Mouse (Mus musculus): ENCODE data around the gene Armc2. TPM values are rescaled to one million over a fixed set of nuclear protein-coding genes. Genes with fewer than 3 reads are reported as not detected.

The Armc2 gene
- polyA plus RNA-seq, 1 experiment from 2014 or later = 3.8 TPM

- Histone ChIP-seq H3K4me3 (no peak overlapping the region), H3K9me3 (no peaks in the 10 kb centered on the region), H3K4me1 (peaks cover 18% of the 10 kb centered on the region), H3K36me3 (no peaks in the 10 kb centered on the region), H3K27me3 (no peaks in the 10 kb centered on the region), H3K27ac (no peak overlapping the region), H3K9ac (no peak overlapping the region), H3K4me2 (no peak overlapping the region)
- WGBS = 84% methylated on average over 5 of the region's 5 CpGs
- ATAC-seq (ENCODE audit: insufficient number of reproducible peaks, low FRiP score, low TSS enrichment, low read depth) = no peak
These were observed 85.3 kb downstream of the Armc2 start for GRCm38 (mm10) chr10:41932943-41933342.

- Histone ChIP-seq H3K4me2 (no peak overlapping the region), H3K9ac (no peak overlapping the region), H3K4me3 (no peak overlapping the region), H3K9me3 (no peaks in the 10 kb centered on the region), H3K27me3 (no peaks in the 10 kb centered on the region), H3K4me1 (peaks cover 18% of the 10 kb centered on the region), H3K36me3 (no peaks in the 10 kb centered on the region), H3K27ac (no peak overlapping the region)
- ATAC-seq (ENCODE audit: insufficient number of reproducible peaks, low FRiP score, low TSS enrichment, low read depth) = no peak
- 75% methylated on average over 12 of the region's 12 CpGs for WGBS
These were observed 86.3 kb downstream of the Armc2 start for GRCm38 (mm10) chr10:41931962-41932361.

- Histone ChIP-seq H3K27me3 (no peaks in the 10 kb centered on the region), H3K4me3 (no peak overlapping the region), H3K27ac (no peak overlapping the region), H3K36me3 (no peaks in the 10 kb centered on the region), H3K9ac (no peak overlapping the region), H3K9me3 (no peaks in the 10 kb centered on the region), H3K4me2 (no peak overlapping the region), H3K4me1 (peaks cover 15% of the 10 kb centered on the region)
- 69% methylated on average over 4 of the region's 4 CpGs for WGBS
- ATAC-seq (ENCODE audit: insufficient number of reproducible peaks, low FRiP score, low TSS enrichment, low read depth) = no peak
These were observed 87.3 kb downstream of the Armc2 start for GRCm38 (mm10) chr10:41930966-41931365.

GRCm38 (mm10) chr10:41926726-41927125, 91.5 kb downstream of the Armc2 start:
- H3K27me3 ChIP-seq = no peaks in the 10 kb centered on the region
- no peak overlapping the region for H3K4me3 ChIP-seq
- no peak overlapping the region for H3K9ac ChIP-seq
- ATAC-seq (ENCODE audit: insufficient number of reproducible peaks, low FRiP score, low TSS enrichment, low read depth) = no peak
- H3K4me1 ChIP-seq = no peaks in the 10 kb centered on the region
- H3K36me3 ChIP-seq = no peaks in the 10 kb centered on the region
- H3K9me3 ChIP-seq = no peaks in the 10 kb centered on the region
- 82% methylated on average over 14 of the region's 14 CpGs for WGBS
- H3K27ac ChIP-seq = no peak overlapping the region
- H3K4me2 ChIP-seq = no peak overlapping the region

- no peak overlapping the region for H3K4me3 ChIP-seq
- H3K27me3 ChIP-seq = no peaks in the 10 kb centered on the region
- ATAC-seq (ENCODE audit: insufficient number of reproducible peaks, low FRiP score, low TSS enrichment, low read depth) = no peak
- H3K9ac ChIP-seq = no peak overlapping the region
- peaks cover 13% of the 10 kb centered on the region for H3K36me3 ChIP-seq
- H3K27ac ChIP-seq = no peak overlapping the region
- H3K4me1 ChIP-seq = no peaks in the 10 kb centered on the region
- no peak overlapping the region for H3K4me2 ChIP-seq
- H3K9me3 ChIP-seq = no peaks in the 10 kb centered on the region
- 89% methylated on average over 8 of the region's 8 CpGs for WGBS
These were observed 105.8 kb downstream of the Armc2 start for GRCm38 (mm10) chr10:41912290-41912994.

GRCm38 (mm10) chr10:41908899-41909298, 109.3 kb downstream of the Armc2 start:
- H3K4me2 ChIP-seq = no peak overlapping the region
- no peaks in the 10 kb centered on the region for H3K27me3 ChIP-seq
- no peak overlapping the region for H3K9ac ChIP-seq
- H3K36me3 ChIP-seq = peaks cover 42% of the 10 kb centered on the region
- H3K27ac ChIP-seq = no peak overlapping the region
- ATAC-seq (ENCODE audit: insufficient number of reproducible peaks, low FRiP score, low TSS enrichment, low read depth) = no peak
- no peak overlapping the region for H3K4me3 ChIP-seq
- H3K9me3 ChIP-seq = no peaks in the 10 kb centered on the region
- WGBS = 73% methylated on average over 6 of the region's 6 CpGs
- H3K4me1 ChIP-seq = no peaks in the 10 kb centered on the region

- Histone ChIP-seq H3K9me3 (no peaks in the 10 kb centered on the region), H3K4me1 (no peaks in the 10 kb centered on the region), H3K36me3 (peaks cover 50% of the 10 kb centered on the region), H3K4me2 (no peak overlapping the region), H3K27ac (no peak overlapping the region), H3K4me3 (no peak overlapping the region), H3K27me3 (no peaks in the 10 kb centered on the region), H3K9ac (no peak overlapping the region)
- no peak for ATAC-seq (ENCODE audit: insufficient number of reproducible peaks, low FRiP score, low TSS enrichment, low read depth)
- WGBS = 69% methylated on average over 4 of the region's 4 CpGs
These were observed 110.3 kb downstream of the Armc2 start for GRCm38 (mm10) chr10:41907950-41908349.

- Histone ChIP-seq H3K4me2 (no peak overlapping the region), H3K27ac (no peak overlapping the region), H3K27me3 (no peaks in the 10 kb centered on the region), H3K4me3 (no peak overlapping the region), H3K9ac (no peak overlapping the region), H3K4me1 (no peaks in the 10 kb centered on the region), H3K9me3 (no peaks in the 10 kb centered on the region), H3K36me3 (peaks cover 54% of the 10 kb centered on the region)
- 79% methylated on average over 11 of the region's 11 CpGs for WGBS
- ATAC-seq (ENCODE audit: insufficient number of reproducible peaks, low FRiP score, low TSS enrichment, low read depth) = no peak
These were observed 110.8 kb downstream of the Armc2 start for GRCm38 (mm10) chr10:41907473-41907872.

- 85% methylated on average over 6 of the region's 6 CpGs for WGBS
- Histone ChIP-seq H3K9ac (no peak overlapping the region), H3K27me3 (no peaks in the 10 kb centered on the region), H3K4me2 (no peak overlapping the region), H3K27ac (no peak overlapping the region), H3K9me3 (no peaks in the 10 kb centered on the region), H3K4me1 (no peaks in the 10 kb centered on the region), H3K4me3 (no peak overlapping the region), H3K36me3 (peaks cover 57% of the 10 kb centered on the region)
- no peak for ATAC-seq (ENCODE audit: insufficient number of reproducible peaks, low FRiP score, low TSS enrichment, low read depth)
These were observed 116.4 kb downstream of the Armc2 start for GRCm38 (mm10) chr10:41901864-41902263.

- ATAC-seq (ENCODE audit: insufficient number of reproducible peaks, low FRiP score, low TSS enrichment, low read depth) = no peak
- H3K9ac ChIP-seq = no peak overlapping the region
- WGBS = 90% methylated on average over 8 of the region's 8 CpGs
- no peaks in the 10 kb centered on the region for H3K9me3 ChIP-seq
- H3K27ac ChIP-seq = no peak overlapping the region
- no peak overlapping the region for H3K4me2 ChIP-seq
- H3K27me3 ChIP-seq = no peaks in the 10 kb centered on the region
- no peak overlapping the region for H3K4me3 ChIP-seq
- H3K36me3 ChIP-seq = peaks cover 54% of the 10 kb centered on the region
- no peaks in the 10 kb centered on the region for H3K4me1 ChIP-seq
These were observed 116.8 kb downstream of the Armc2 start for GRCm38 (mm10) chr10:41901456-41901855.

- H3K36me3 ChIP-seq = peaks cover 28% of the 10 kb centered on the region
- H3K4me2 ChIP-seq = no peak overlapping the region
- no peak overlapping the region for H3K9ac ChIP-seq
- no peak for ATAC-seq (ENCODE audit: insufficient number of reproducible peaks, low FRiP score, low TSS enrichment, low read depth)
- H3K27me3 ChIP-seq = no peaks in the 10 kb centered on the region
- peaks cover 14% of the 10 kb centered on the region for H3K4me1 ChIP-seq
- H3K4me3 ChIP-seq = no peak overlapping the region
- H3K27ac ChIP-seq = no peak overlapping the region
- WGBS = 75% methylated on average over 2 of the region's 2 CpGs
- no peaks in the 10 kb centered on the region for H3K9me3 ChIP-seq
These were observed 121.4 kb downstream of the Armc2 start for GRCm38 (mm10) chr10:41896865-41897264.

GRCm38 (mm10) chr10:41896425-41896824, 121.8 kb downstream of the Armc2 start:
- Histone ChIP-seq H3K9me3 (no peaks in the 10 kb centered on the region), H3K36me3 (peaks cover 23% of the 10 kb centered on the region), H3K4me1 (peaks cover 14% of the 10 kb centered on the region), H3K4me2 (no peak overlapping the region), H3K27ac (no peak overlapping the region), H3K9ac (no peak overlapping the region), H3K27me3 (no peaks in the 10 kb centered on the region), H3K4me3 (no peak overlapping the region)
- ATAC-seq (ENCODE audit: insufficient number of reproducible peaks, low FRiP score, low TSS enrichment, low read depth) = no peak

Data from limb, embryonic 15.5 days (tissue).